Mouse (Mus musculus): ENCODE results near the gene Olfr862. TPM values are rescaled to one million over a fixed set of nuclear protein-coding genes. Genes with fewer than 3 reads are reported as not detected.

Olfr862 gene
- not detected in 2 replicates for polyA plus RNA-seq (2012; rRNA removed)

DNA sequence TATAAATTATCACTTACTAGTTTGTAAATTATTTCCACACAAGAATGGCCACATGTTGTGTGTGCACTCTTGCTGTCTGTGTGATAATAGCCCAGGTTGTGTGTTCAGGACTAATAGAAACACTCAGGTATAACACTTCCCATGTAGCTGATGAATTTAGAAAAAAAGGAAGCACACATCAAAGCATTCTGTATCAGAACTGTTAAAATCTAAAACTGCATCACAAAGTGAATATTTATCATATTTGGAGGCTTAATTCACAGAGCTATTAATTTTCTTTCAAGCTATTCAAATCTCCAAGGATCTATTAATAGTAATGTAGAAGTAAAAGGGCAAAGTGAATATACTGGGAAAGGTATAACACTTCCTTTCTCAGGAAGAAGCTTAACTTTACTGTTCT, at the start of gene Olfr862:
Gene Olfr862 (minus strand): TSS at position 101 of the 400 bp plus-strand sequence.
- no peak for DNase-seq (ENCODE audit: low read depth, low spot score)

DNA sequence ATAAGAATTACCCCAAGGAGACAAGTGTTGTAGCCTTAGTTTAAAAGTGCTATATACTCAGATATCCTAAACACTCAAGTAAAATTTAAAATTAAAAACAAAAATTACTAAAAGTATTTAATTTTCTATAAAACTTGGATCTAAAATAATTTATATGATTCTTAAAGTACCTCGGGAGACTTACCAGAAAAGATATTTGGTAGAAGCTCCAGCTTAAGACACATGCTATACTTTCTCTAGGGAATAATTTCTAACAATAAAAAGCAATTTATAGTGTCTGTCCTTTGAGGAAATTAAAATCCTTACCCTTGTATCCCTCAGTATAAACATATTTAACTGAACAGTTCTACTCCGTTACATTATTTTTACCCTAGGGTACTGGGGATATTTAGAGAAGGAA, 28.8 kb upstream of the Olfr862 start, which contains the start of gene Olfr77:
Gene Olfr77 (plus strand): TSS at position 301 of the 400 bp plus-strand sequence.
- DNase-seq (ENCODE audit: low read depth, low spot score) = no peak
- 88% methylated on average over 2 of the region's 2 CpGs for WGBS

DNA sequence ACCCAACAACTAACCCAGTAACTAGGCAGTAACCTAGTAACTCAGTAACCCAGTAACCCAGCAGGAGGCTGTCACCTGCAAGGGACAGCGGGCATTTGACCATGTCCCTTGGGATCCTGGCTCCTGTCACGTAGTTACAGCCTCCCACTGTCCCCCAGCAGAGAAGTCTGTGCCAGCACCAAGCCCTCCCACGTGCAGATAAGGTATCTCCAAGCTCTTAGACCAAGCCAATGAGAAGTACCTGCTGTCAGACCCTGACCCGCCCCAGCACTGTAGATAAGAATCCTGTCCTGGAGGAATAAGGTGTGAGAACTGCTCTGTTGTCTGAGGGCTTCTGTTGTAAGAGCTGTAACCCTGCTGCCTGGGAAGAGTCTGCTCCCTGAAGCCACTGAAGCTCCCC, 23.4 kb upstream of the Olfr862 start:
- 45% methylated on average over 4 of the region's 4 CpGs for WGBS
- no peak for DNase-seq (ENCODE audit: low read depth, low spot score)

DNA sequence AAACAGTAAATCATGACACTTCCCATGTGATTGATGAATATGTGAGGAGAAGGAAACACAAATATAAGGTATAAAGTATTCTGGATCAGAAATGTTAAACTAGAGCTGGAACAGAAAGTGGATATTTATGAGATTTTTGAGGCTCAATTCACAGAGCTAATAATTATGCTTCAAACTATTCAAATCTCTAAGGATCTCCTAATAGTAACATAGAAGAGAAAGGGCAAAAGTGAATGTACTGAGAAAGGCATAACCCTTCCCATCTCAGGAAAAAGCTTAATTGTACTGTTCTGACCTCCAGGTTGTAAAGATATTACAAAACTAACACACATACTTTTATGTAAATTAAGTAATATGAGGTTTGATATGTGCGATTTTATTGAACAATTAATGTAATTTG, 38.2 kb downstream of the Olfr862 start, which contains the start of gene Olfr860:
Gene Olfr860 (minus strand): TSS at position 101 of the 400 bp plus-strand sequence.
- WGBS = 62% methylated on average over 1 of the region's 1 CpGs

More for the DNA sequence above, 38.2 kb downstream of the Olfr862 start, which contains the start of gene Olfr860:
- DNase-seq (ENCODE audit: low read depth, low spot score) = no peak

Other genes starting within 250 kb of the Olfr862 start
- gene Olfr857, start 178.6 kb downstream of the Olfr862 start, polyA plus RNA-seq (2012; rRNA removed) = not detected in 2 replicates
- not detected in 2 replicates for gene Olfr58, start 107.7 kb downstream of the Olfr862 start, polyA plus RNA-seq (2012; rRNA removed)
- gene Olfr859, start 83.1 kb downstream of the Olfr862 start, polyA plus RNA-seq (2012; rRNA removed) = not detected in 2 replicates
- not detected in 2 replicates for gene Olfr860, start 38.3 kb downstream of the Olfr862 start, polyA plus RNA-seq (2012; rRNA removed)
- not detected in 2 replicates for gene Olfr77, start 28.9 kb upstream of the Olfr862 start, polyA plus RNA-seq (2012; rRNA removed)
- gene Olfr866, start 140.0 kb upstream of the Olfr862 start, polyA plus RNA-seq (2012; rRNA removed) = not detected in 2 replicates
- gene Olfr867, start 169.6 kb upstream of the Olfr862 start, polyA plus RNA-seq (2012; rRNA removed) = not detected in 2 replicates
- gene Olfr868, start 210.6 kb upstream of the Olfr862 start, polyA plus RNA-seq (2012; rRNA removed) = not detected in 2 replicates
- not detected in 2 replicates for gene Olfr869, start 241.0 kb upstream of the Olfr862 start, polyA plus RNA-seq (2012; rRNA removed)